Mouse (Mus musculus): Measurements from ENCODE around the gene Adig.

The Adig gene

DNA sequence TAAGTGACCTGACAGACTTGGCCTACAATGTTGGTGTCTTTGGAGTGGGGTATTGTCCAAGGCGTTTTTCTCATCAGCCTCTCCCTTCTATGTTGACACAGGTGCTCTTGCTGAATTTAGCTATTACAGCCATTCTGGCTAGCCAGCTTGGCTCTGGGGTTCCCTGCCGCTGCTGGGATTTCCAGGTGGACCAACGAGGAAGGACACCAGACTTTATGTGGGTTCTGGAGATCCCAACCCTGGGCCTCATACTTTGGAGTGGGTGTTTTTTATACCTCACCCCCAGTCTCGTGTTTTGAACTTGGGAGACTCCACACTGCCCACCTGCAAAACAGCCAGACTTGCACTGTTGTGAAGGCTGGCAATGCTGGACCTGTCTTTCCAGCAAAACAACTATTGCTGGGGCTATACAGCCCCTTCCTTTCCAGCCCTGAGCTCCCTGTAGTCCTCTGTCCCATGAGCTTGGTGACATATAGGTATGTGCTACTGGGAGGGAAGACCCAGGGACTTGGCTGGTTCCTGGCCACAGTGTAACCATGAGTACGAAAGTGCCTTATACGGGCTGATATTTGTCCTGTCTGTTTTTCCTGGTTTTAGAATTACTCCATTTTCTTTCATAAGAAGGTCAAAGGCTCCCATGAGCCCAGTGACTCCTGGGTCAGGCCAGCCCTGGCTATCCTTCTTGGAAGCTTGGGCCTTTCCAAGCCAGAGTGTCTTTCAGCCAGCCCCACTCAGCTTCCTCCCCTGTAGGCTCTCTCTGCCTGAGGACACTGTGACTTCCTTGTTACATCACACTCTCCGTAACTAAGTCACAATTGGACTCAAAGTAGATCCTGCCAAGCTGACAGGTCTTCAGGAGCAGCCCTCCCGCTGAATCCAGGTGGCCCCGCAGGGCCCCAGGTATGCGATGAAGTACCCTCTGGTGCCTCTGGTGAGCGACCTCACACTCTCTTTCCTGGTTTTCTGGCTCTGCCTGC is at the start of gene Adig:
TSS of gene Adig (plus strand) at position 777 of the 977 bp plus-strand sequence.
- no peak for DNase-seq

DNA sequence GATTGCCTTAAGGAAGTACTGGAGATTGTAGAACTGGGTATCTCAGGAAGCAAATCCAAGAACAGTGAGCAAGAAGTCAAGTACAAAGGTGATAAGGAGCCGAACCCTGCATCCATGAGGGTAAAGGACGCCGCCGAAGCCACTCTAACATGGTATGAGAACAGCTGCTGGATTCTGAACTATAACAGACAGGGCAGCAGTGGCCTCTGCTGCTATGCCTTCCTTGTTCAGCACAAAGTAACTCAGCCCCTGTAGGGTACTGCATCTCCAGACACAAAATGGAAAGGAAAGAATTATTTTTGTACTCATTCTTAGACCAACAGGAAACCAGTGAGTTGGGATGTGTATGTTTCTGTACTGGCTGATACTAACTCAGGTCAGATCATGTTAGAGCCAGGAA is 46.0 kb upstream of the Adig start:
- DNase-seq = no peak

DNA sequence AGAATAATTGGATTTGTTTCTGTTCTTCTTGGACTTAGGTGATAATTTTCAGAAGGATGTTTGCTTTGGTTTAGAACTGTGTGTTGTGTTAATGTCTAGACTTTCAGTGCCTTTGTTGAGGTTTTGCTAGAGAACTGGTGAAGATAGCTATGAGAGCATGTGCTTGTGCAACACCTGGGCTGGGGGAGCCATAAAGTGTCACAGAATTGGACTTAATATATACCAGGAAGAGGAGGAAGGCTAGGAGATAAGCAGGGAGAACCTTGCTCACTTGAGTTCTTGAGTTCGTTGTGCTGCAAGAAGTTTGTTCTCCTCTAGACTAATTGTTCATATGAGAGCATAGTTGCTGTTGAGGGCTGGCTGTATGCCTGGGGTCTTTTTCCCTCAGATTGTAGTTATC is 44.8 kb upstream of the Adig start:
- no peak for DNase-seq

DNA sequence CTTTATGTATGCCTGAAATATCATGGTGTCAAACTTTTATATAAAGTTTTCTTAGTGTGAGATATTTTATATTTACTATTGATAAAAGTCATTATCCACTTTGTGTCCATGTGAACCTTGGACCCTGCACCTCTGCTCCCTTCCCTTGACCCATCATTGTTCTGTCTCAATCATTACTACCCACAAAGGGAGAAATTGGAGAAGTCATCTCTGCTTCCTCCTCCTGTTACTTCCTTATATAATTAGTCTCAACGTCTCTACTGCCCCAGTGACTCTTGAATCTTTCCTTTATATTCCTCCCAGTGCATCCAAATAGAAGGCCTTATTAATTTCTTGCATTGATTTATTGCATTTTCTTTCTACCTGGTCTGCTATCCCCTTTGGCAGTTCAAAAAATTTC is 40.0 kb upstream of the Adig start:
- DNase-seq = no peak

DNA sequence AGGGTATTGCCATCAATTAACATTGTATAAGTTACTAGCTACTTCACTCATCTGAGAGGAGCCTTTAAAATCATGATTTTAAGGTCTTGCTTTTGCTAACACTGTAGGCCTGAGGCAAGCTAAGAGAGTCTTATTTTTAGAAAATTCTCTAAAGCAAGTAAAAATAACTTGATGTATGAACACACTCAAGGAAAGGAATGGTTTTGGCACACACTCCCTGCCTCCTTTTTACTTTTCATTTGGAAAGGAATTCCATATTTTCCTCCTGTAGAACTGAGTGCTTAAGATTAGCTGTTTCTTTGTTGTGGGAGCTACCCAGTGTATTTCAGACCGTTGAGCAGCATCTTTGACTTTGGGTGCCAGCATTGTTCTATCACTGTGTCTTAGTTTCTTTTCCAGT is 28.3 kb upstream of the Adig start:
- no peak for DNase-seq

DNA sequence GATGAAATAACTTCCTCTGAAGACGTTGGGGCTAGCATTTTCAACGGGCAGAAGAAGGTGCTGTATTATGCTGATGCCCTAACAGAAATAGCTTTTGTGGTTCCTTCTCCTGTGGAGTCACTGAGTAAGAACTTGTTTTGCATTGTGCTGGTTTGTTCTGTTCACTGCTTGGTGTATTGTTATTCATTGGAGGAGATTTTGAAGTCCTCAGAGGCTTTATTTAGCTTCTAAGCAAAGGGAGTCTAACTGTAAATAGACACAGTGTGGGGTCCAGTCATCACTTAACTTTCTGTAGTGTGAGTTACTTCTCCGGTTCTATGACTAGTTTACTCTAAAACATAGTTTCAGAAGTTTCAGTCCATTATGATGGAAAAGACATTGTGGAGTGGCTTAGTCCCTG is 24.8 kb upstream of the Adig start:
- DNase-seq = no peak

DNA sequence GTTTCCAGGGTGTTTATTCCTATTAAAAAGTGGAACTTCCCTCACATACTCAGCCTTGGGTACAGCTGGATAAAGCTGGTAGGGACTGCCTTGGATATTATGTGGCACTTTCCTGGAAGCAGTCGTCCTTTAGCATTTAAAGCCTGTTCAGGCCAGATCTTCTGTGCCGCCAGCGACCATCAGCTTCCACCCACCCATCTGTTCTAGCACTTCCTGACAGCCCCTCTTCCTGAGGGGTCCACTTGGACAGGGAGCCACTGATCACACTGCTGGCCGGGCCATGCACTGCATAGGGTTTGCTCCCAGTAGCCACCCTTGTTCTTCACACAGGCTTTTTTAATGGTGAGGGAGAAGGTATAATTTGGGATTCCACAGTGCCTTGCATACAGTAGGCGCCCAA is 4.0 kb upstream of the Adig start:
- no peak for DNase-seq

DNA sequence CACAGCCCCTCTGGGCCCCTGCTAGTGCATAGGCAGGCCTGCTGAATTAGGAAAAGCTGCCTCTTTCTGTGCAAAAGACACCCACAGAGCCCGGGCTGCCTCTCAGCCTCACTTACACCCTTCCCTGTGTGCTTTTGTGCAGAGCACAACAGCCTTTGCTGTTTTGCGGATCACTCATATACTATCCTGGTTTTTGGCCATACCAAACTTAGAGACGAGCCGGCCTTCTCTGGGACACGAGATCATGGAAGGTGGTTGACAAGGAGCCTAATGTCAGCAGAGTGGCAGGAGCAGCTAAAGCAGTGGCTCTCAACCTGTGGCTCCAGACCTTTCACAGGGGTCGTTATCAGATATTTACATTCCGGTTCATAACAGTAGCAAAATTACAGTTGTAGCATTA is 814 bp downstream of the Adig start:
- DNase-seq = no peak

DNA sequence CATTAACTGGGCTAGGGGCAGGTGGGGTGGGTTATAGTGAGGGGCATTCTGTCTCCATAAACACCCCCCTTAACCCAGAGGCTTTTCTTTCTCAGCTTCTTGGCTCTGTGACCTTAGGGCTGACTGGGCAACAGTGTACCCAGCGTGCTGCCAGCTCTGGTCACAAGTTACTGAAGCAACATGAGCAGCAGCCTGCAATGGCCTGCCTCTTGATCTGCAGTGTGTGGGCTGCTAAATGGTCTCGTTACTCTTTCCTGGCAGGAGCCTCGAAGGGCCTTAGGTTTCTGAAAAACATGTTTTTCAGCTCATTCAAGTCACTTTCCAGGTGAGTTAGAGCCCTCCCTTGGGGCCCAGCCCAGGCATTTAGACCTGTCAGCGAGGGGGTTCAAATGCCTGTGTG is 1.3 kb downstream of the Adig start:
- DNase-seq = no peak

DNA sequence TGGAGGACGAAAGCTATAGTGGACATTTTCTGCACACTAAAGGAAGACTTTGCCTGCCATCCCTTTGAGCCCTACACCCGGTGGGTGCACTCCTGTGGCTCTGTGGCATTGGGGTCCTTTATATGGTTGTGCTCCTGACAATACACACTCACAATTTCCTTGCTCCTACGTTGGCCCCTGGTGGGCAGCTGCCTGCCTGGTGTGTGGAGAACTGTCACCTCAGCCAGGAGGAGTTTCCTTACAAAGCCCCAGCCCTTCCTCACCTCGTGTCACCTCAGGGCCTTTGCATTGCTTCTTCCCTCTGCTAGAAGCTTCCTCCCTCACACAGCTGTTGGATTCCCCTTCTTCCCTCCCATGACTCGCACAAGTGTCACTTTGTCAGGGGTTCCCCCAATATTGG is 4.1 kb downstream of the Adig start:
- DNase-seq = peak in 1 of 2 experiments; percentile 19

DNA sequence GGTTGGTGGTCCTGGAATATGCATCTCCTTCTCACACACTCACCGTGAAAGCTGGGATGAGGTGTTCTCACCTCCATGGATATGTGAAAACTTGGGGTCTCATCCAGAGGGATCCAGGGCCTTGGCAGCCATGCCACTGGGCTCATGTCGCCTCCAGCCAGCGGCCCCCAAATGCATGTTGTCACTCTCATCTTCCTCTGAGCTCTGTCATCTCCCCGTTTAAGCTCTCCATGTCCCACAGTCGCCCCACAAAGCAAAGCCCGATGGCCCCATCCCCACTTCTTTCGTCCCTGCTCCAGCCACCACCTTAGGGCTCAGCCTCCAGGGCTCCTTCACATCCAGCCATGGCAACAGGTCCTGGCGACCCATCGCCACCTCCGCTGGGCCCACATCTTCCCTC is 4.6 kb downstream of the Adig start:
- peak in 1 of 2 experiments; percentile 27 for DNase-seq

DNA sequence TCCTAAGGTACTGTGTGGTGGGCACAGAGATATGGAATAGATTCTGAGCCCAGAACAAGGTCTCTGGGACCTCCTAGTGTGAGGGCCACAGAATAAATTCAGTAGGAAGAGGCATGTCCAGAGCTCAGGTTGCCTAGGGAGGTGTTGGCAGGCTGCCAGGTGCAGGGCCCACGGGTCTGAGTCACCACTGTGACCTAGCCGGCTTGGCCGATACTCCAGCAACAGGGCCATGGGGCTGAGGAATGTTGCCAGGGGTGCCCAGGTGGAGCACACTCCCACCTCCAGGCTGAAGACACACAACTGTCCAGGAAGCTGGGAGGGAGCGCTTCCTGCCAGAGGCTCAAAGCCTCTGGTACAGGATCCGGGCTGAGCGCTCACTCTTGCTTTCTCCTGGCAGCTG is 8.3 kb downstream of the Adig start:
- peak; percentile 76 to 87 for DNase-seq

DNA sequence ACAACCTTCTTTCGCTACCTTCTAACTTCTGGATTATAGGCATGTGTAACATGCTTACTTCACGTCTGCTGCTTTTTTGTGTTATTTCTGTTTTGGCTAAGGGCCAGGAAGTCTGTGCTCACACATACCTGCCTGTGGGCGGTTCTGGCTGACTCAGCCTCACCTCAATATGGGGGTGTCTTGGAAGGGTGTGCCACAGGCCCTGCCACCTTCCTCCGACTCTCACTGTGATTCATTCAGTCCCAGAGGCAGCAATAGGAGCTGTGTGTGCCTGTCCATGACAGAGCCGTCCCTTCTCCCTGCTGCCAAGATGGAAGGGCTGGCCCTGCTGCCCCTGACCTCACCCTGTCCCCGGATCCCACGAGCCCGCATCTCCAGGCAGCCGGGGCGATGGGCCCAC is 10.1 kb downstream of the Adig start, which contains the start of gene Arhgap40:
TSS of gene Arhgap40 (plus strand) at position 269 of the 400 bp plus-strand sequence.
- DNase-seq = no peak

DNA sequence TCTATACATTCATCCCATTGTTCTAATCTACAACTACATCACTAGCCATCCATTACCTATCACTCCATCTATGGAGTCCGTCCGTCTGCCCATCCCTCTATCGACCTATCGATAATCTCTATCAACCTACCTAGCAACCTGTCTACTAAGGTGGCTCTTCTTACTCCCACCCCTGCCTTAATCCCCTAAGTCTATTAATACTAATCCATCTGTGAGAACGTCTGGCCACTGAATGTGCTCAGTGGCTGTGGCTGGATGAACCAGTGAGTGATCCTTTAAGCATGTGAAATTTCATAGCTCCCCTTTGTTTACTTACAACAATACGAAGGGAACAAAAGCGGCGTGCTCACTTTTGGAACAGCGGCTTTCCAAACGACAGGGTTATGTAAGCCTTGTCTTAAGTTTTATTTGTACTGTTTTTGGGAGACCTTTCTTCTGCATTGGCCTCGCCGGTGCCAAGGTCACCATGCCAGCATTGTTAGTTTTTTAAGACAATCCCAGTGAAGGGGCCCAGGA is 11.5 kb downstream of the Adig start:
- DNase-seq = no peak

DNA sequence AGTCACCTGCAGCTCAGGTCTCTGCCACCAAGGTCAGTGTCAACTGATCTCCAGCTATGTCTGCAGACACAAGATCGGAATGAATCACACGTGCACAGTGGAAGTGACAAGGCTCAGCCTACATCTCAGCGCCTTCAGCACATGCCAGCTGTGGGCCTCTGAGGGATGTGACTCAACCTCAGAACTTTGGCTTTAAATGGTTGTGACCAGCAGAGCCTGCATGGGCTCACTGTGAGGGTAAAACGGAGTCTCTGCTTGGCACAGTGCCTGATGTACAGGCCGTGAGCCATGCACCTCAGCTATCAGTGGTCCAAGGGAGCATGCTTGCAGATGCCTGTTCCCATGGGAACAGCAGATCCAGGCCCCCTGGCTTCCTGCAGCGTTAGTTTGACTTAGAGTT is 16.2 kb downstream of the Adig start:
- DNase-seq = no peak

DNA sequence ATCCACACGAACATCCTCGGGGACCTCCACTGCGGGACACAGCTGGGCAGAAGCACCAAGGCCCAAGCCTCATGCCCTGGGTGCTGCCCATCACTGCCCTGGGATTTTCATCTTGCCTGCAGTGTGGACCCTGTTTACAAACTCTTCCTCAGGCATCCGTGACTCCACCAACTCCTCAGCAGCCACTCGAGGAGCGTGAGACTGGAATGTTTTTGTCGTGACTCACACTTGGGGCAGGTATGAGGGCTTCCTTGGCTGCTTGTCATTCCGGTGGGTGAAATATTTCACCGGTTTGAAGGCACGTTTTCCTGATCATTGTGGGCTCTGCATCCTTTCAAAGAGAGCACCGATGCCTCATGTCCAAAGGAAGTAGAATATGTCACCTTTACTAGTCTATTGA is 16.7 kb downstream of the Adig start:
- DNase-seq = no peak

DNA sequence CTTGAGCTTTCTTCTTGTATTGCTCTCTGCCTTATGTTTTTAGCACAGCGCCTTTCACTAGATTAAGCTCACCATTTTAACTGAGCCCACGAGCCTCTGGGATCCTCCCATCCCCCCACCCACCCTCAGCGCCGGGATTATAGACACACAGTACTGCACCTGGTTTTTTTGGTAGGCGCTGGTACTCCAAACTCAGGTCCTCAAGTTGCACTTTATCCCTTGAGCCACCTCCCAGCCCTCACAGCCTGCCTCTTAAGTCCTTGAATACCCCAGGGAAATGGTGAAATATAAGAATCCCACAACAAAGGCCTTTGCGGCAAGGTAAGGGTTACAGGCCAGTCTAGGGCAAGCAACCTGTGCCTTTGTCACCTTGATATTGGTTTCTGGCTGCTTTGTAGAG is 17.4 kb downstream of the Adig start:
- DNase-seq = no peak

DNA sequence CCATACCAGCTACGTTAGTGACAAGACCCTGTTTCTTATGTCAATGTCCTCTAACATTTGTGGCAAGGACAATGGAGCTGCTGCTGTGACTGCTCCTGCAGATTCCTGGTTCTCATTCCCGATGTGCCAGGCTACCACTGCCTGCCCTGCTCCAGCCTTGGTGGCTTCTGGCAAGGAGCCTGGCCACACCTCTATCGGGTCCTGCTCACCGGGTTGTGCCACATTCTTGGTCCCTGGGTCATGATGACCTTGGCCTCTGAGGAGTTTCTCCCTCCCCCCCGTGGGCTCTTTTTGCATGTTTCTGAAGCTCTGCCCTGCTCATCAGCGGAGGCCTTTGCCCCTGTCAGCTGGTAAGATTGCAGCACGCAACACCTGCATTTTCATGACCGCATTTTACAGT is 20.6 kb downstream of the Adig start:
- peak; percentile 77 to 88 for DNase-seq

DNA sequence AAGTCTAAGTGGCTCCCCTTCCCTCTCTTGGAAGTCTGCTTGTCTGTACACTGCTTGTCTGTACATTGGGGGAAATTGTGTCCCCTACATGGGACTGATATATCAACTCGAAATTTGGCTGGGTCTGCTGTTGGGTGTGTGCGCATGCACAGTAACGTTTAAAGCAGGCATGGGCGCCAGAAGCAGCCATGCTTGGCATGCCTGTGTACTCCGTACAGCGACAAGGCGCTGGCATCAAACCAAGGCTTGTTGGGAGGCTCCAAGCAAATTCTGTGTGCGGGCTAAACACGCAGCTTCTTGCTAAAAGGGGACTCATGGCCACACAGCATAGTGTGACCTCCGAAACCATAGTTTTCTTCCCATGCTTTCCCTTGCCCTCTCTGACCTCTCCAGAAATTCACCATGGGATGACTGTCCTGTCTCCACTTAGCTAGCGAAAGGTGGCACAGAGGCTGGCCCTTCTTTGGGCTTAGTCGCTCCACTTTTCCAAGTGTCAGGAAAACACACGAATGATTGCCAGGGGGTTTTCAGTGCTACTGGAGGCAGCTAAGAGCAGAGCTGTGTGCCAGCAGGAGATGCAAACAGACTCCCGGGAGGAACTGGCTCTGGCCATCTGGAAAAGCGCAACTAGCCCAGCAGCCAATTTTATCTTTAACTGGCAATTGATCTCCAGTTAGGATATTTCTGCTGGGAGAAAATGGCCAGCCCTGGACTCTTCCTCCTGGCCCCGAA is 21.9 kb downstream of the Adig start:
- peak in 1 of 2 experiments; percentile 20 for DNase-seq

DNA sequence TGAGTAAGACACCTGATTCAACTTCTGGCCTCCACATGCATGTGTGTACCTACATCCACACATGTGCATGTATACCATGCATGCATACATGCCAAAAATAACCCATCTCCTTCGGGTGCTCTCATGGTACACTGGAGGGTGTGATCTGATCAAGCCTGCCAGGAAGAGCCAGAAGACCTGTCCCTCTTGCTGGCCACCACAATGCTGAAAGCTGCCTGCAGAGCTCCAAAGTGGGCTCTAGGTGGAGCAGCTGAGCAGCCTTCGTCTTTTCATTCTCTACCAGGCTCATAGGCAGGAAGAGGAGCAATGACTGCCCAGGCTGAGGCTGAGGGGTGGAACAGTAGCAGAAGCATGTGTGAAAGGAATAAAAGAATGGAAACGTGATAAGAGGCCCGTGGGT is 31.7 kb downstream of the Adig start:
- DNase-seq = peak in 1 of 2 experiments; percentile 59

DNA sequence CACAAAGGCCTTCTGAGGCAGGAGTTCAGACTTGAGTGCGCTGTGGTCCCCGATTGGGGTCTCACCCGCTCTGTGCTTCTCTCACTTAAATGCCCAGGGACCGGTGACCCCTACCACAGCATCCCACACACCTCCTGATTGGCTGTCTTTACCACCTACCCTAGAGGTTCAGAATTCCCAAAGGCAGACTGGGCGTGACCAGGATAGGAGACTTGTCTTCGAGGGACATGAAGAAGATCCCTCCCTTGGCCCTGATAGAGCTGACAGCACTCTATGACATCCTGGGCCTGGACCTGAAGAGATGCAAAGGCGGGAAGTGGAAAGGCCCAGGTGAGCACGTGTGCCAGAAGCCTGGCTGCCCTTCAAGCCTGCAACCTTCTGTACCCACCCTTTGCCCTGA is 32.1 kb downstream of the Adig start:
- DNase-seq = no peak

DNA sequence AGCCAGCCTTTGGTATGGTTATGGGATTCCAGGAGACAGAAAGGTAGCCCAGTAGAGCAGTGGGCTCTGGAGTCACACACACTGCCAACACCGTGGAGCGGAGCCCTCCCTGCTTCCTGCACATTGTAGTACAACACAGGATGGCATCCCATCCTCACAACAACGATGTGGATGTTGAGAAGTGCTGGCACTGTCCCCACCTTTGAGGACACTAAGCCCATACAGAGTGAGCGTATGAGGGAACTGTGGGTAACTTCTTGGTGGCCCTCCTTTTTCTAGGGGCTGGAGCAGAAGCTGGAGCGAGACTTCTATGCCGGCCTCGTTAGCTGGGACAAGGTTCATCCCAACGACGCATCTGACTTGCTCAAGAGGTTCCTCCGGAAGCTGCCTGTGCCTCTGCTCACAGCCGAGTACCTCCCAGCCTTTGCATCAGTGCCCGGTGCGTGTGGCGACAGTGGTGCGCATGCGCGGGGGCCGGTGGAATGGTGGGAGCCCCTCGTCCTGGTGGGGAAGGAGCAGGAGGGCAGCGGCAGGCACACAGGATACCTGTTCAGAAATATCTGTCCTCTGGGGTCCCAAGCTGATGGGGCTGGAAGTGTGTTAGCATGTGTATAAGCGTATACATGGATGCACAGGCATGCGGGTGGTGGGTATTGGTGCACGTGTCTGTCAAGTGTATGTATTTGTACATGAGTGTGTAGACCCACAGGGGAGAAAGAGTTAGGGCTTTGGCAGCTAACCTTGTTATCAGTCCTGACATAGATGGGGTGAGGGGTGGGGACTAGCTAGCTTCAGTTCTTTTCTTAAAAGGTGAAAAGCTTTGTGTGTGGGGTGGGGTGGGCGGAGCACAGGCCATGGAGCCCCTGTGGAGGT is 37.3 kb downstream of the Adig start:
- DNase-seq = no peak

DNA sequence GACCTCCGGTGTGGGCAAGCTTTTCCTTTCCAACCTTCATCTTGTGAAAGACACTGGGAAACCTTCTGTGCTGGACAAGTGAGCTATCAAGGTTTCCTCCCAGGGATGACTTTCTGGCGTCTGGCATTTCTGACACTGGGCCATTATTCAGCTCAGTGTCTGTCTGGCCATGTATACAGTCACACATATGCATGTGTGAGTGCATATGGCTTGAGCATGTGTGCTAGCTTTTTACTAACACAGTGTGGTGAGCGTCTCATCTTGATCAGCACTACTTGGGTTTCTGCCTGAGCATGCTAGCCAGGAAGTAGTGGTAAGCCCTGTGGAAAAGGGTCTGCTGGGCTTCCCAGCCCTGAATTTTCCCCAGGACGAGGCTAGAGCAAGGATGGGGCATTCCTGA is 38.9 kb downstream of the Adig start:
- no peak for DNase-seq
